Mouse (Mus musculus): ENCODE data around the gene Sel1l.

- TF ChIP-seq POLR2A (IDR thresholded peaks at IDR 0.05; ENCODE audit: insufficient read depth, low read depth, low read length) (no peak), CTCF (IDR thresholded peaks at IDR 0.05) (no peak), EP300 (IDR thresholded peaks at IDR 0.05; ENCODE audit: insufficient read depth, low read depth, low read length) (no peak)
Measured at GRCm38 (mm10) chr12:91804262-91804661, 44.7 kb downstream of the Sel1l start.

Measured in heart, adult 2 months (tissue).